Mouse (Mus musculus) stomach, postnatal 0 days (tissue): ENCODE data around the gene Scn2a. TPM values are rescaled to one million over a fixed set of nuclear protein-coding genes. Genes with fewer than 3 reads are reported as not detected.
"Not testable (repeated sequence)": the region's sequence is repeated elsewhere in the genome, so short reads cannot be mapped to it uniquely, and the experiment has no call there.

Experiments
- ATAC-seq: fragments of 200-750 bp; cut with Nextera tagmentation; 2 replicates; pipeline ENCODE4 v1.8.0; 2017; ENCODE audit not compliant: low FRiP score, low TSS enrichment
- DNase-seq: peaks from one replicate; pipeline ENCODE4 v3.0.0-alpha.2; 2016; ENCODE audit warnings: low spot score
- H3K27ac ChIP-seq: fragments of 300-500 bp; sonication (generic); replicated peaks from 2 replicates; pipeline ENCODE4 v1.5.1; 2014; ENCODE audit warnings: mild to moderate bottlenecking, control low read depth
- H3K27me3 ChIP-seq: fragments of 300-500 bp; sonication (generic); 2 replicates; pipeline ENCODE4 v1.6.1; 2014; ENCODE audit warnings: low read length; ENCODE audit not compliant: control insufficient read depth, insufficient read depth
- H3K36me3 ChIP-seq: fragments of 300-500 bp; sonication (generic); 2 replicates; pipeline ENCODE4 v1.6.1; 2014; ENCODE audit warnings: low read length, mixed read lengths; ENCODE audit not compliant: control insufficient read depth, insufficient read depth
- H3K4me1 ChIP-seq: fragments of 300-500 bp; sonication (generic); replicated peaks from 2 replicates; pipeline ENCODE4 v1.6.1; 2014; ENCODE audit warnings: antibody characterized with exemption; ENCODE audit not compliant: control insufficient read depth, insufficient read depth
- H3K4me2 ChIP-seq: fragments of 300-500 bp; sonication (generic); replicated peaks from 2 replicates; pipeline ENCODE4 v1.6.1; 2014; ENCODE audit warnings: low read depth, mild to moderate bottlenecking, control low read depth, moderate library complexity
- H3K4me3 ChIP-seq: fragments of 300-500 bp; sonication (generic); 2 replicates; pipeline ENCODE4 v1.5.1; 2014; ENCODE audit warnings: low read depth, low read length, control low read depth
- H3K9ac ChIP-seq: fragments of 300-500 bp; sonication (generic); 2 replicates; pipeline ENCODE4 v1.6.1; 2014; ENCODE audit warnings: mild to moderate bottlenecking, low read length, control low read depth, mixed read lengths
- H3K9me3 ChIP-seq: fragments of 300-500 bp; sonication (generic); 2 replicates; pipeline ENCODE4 v1.6.1; 2016; ENCODE audit warnings: low read length; ENCODE audit not compliant: control insufficient read depth
- CTCF ChIP-seq: IDR thresholded peaks from 2 replicates; pipeline ENCODE4 v1.5.1; 2016; ENCODE audit warnings: antibody characterized with exemption, low read depth, mild to moderate bottlenecking, moderate library complexity
- EP300 ChIP-seq: optimal IDR thresholded peaks from 2 replicates; pipeline ENCODE3; 2016; ENCODE audit warnings: antibody characterized with exemption
- WGBS: fragments of 180-500 bp; shearing (Covaris S2); extraction: QIAGEN DNeasy Blood & Tissue Kit; methylation state at CpG from one replicate; pipeline ENCODE4 v1.1.7; 2014; 5-methylcytosine and 5-hydroxymethylcytosine counted together
- polyA plus RNA-seq: library from polyadenylated mRNA; unstranded; fragments of >200 nt; fragmentation: Nextera tagmentation; extraction: Ambion mirVana; gene quantifications from 2 replicates; pipeline ENCODE4 v1.2.1, GENCODE M21; 2015

The Scn2a gene
- polyA plus RNA-seq, 1 experiment from 2014 or later = 1.7 TPM

- ATAC-seq (no peak), DNase-seq (no peak)
- WGBS = 64% methylated on average over 2 of the region's 2 CpGs
- Histone ChIP-seq H3K27ac (no peak overlapping the region), H3K9ac (no peak overlapping the region), H3K4me1 (no peaks in the 10 kb centered on the region), H3K4me3 (no peak overlapping the region), H3K9me3 (no peaks in the 10 kb centered on the region), H3K27me3 (no peaks in the 10 kb centered on the region), H3K36me3 (no peaks in the 10 kb centered on the region), H3K4me2 (no peak overlapping the region)
- TF ChIP-seq EP300 = no peak
- TF ChIP-seq CTCF = no peak
Observed at GRCm38 (mm10) chr2:65793593-65793992, 173.0 kb downstream of the Scn2a start.

- H3K4me3 ChIP-seq = no peak overlapping the region
- no peak overlapping the region for H3K4me2 ChIP-seq
- no peak for TF ChIP-seq EP300
- TF ChIP-seq CTCF = no peak
- ATAC-seq (no peak), DNase-seq (no peak)
- H3K4me1 ChIP-seq = no peaks in the 10 kb centered on the region
- H3K36me3 ChIP-seq = no peaks in the 10 kb centered on the region
- H3K9ac ChIP-seq = no peak overlapping the region
- H3K27me3 ChIP-seq = no peaks in the 10 kb centered on the region
- no peak overlapping the region for H3K27ac ChIP-seq
- H3K9me3 ChIP-seq = no peaks in the 10 kb centered on the region
- WGBS = 84% methylated on average over 1 of the region's 1 CpGs
Observed at GRCm38 (mm10) chr2:65801054-65801709, 180.6 kb downstream of the Scn2a start.

DNA sequence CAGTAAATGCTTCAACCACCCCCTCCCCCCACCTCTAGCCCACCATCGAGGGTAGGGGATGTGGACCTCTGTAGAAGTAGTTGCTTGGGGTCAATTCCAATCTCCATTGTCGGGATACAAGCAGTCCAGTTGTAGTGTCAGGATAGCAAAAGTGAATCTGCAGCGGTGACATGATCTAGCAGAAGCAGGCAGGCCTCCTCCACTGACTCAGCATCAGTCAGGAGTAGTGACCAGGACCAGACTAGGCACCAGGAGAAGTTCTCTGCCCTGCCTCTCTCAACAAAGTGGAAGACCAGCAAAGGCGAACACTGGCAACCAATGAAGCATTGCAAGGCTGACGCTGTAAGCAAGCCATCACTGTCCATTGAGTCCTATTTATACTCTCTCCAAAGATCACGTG lies 186.0 kb downstream of the Scn2a start:
- no peak overlapping the region for H3K27ac ChIP-seq
- no peaks in the 10 kb centered on the region for H3K4me1 ChIP-seq
- H3K4me3 ChIP-seq = no peak overlapping the region
- TF ChIP-seq EP300 (no peak), CTCF (no peak)
- no peak overlapping the region for H3K4me2 ChIP-seq
- ATAC-seq (no peak), DNase-seq (no peak)
- no peaks in the 10 kb centered on the region for H3K27me3 ChIP-seq
- H3K9me3 ChIP-seq = no peaks in the 10 kb centered on the region
- no peaks in the 10 kb centered on the region for H3K36me3 ChIP-seq
- 89% methylated on average over 6 of the region's 6 CpGs for WGBS
- no peak overlapping the region for H3K9ac ChIP-seq

- not testable (repeated sequence) for H3K27me3 ChIP-seq
Observed at GRCm38 (mm10) chr2:65811203-65811602, 190.6 kb downstream of the Scn2a start.

More at GRCm38 (mm10) chr2:65811203-65811602, 190.6 kb downstream of the Scn2a start:
- H3K4me3 ChIP-seq, H3K9ac ChIP-seq, H3K36me3 ChIP-seq, DNase-seq, H3K4me1 ChIP-seq, H3K27ac ChIP-seq, H3K4me2 ChIP-seq, ATAC-seq, H3K9me3 ChIP-seq: not testable (repeated sequence)
- 91% methylated on average over 6 of the region's 6 CpGs for WGBS

Other genes starting within 250 kb of the Scn2a start
- 0.61 and 0.72 TPM in 2 replicates for gene Scn3a, start 53.1 kb upstream of the Scn2a start, polyA plus RNA-seq
- gene Csrnp3, start 225.0 kb downstream of the Scn2a start, polyA plus RNA-seq = 0.42 and 0.56 TPM in 2 replicates